Mouse (Mus musculus): ENCODE measurements around the gene Prmt7. TPM values are rescaled to one million over a fixed set of nuclear protein-coding genes. Genes with fewer than 3 reads are reported as not detected.
A peak's percentile ranks its signal among the peaks of the same experiment; 100 is the strongest.
"Not testable (repeated sequence)": the region's sequence is repeated elsewhere in the genome, so short reads cannot be mapped to it uniquely, and the experiment has no call there.

The Prmt7 gene
- total RNA-seq, 1 experiment, result 55.8 TPM

GRCm38 (mm10) chr8:106189162-106189561 is 21.6 kb upstream of the Prmt7 start:
- no peak overlapping the region for H3K9ac ChIP-seq (ENCODE audit: insufficient read depth, low read depth, low read length, poor library complexity, severe bottlenecking)
- TF ChIP-seq ZC3H11A (IDR thresholded peaks at IDR 0.05; ENCODE audit: borderline replicate concordance, low read depth, low read length), result no peak
- TF ChIP-seq HCFC1 (IDR thresholded peaks at IDR 0.05; ENCODE audit: borderline replicate concordance, insufficient read depth, low read length), result no peak
- no peak for TF ChIP-seq MAFK (IDR thresholded peaks at IDR 0.05; ENCODE audit: insufficient read depth, low read depth, low read length)
- TF ChIP-seq CHD2 (IDR thresholded peaks at IDR 0.05; ENCODE audit: low read depth, low read length), result no peak
- no peak for TF ChIP-seq ZNF384 (IDR thresholded peaks at IDR 0.05; ENCODE audit: low read depth, low read length)
- peaks cover 7% of the 10 kb centered on the region for H3K36me3 ChIP-seq (ENCODE audit: control insufficient read depth, insufficient read depth, low read length, poor library complexity, severe bottlenecking)
- H3K4me3 ChIP-seq (ENCODE audit: insufficient read depth in 1 of 2, low read depth in 1 of 2, low read length in 2 of 2, poor library complexity in 1 of 2, severe bottlenecking in 1 of 2), result no peak overlapping the region
- no peak for DNase-seq (ENCODE audit: low read depth, low spot score)
- no peak overlapping the region for H3K27ac ChIP-seq (ENCODE audit: insufficient read depth, low read depth, low read length, poor library complexity, severe bottlenecking)
- no peaks in the 10 kb centered on the region for H3K9me3 ChIP-seq (ENCODE audit: control insufficient read depth, insufficient read depth, low read depth, low read length)
- no peaks in the 10 kb centered on the region for H3K4me1 ChIP-seq (ENCODE audit: control insufficient read depth in 2 of 2, insufficient read depth in 2 of 2, low read length in 2 of 2, poor library complexity in 1 of 2)
- in situ Hi-C loops (cut with MboI; ENCODE audit: low sequenced_read_pairs in 2 of 2, unreplicated experiment in 2 of 2), result no loop called here

DNA sequence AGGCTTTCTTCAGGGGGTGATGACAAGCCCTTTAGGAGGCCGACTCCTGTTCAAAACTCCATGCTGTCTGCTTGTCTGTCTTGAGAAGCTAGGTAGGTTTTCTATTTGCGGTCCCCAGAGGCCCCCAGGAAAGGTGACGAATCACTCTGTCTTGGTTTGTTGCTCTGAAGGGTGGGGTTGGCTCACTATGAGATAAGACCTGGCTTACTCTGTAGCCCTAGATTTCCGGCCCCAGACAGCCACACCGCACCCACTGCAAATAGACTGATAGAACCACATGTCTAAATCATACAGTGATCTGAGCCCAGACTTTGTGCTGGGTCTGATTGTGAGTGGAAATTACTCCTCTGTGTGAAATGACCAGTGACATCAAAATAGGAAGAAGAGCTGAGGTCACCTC is 19.1 kb upstream of the Prmt7 start:
- in situ Hi-C loops (cut with MboI; ENCODE audit: low sequenced_read_pairs in 2 of 2, unreplicated experiment in 2 of 2), result no loop called here
- Histone ChIP-seq H3K4me1 (ENCODE audit: control insufficient read depth in 2 of 2, insufficient read depth in 2 of 2, low read length in 2 of 2, poor library complexity in 1 of 2) (no peaks in the 10 kb centered on the region), H3K9ac (ENCODE audit: insufficient read depth, low read depth, low read length, poor library complexity, severe bottlenecking) (no peak overlapping the region), H3K36me3 (ENCODE audit: control insufficient read depth, insufficient read depth, low read length, poor library complexity, severe bottlenecking) (peaks cover 21% of the 10 kb centered on the region), H3K27ac (ENCODE audit: insufficient read depth, low read depth, low read length, poor library complexity, severe bottlenecking) (no peak overlapping the region), H3K9me3 (ENCODE audit: control insufficient read depth, insufficient read depth, low read depth, low read length) (no peaks in the 10 kb centered on the region), H3K4me3 (ENCODE audit: insufficient read depth in 1 of 2, low read depth in 1 of 2, low read length in 2 of 2, poor library complexity in 1 of 2, severe bottlenecking in 1 of 2) (no peak overlapping the region)
- TF ChIP-seq ZNF384 (IDR thresholded peaks at IDR 0.05; ENCODE audit: low read depth, low read length), result no peak
- TF ChIP-seq CHD2 (IDR thresholded peaks at IDR 0.05; ENCODE audit: low read depth, low read length), result no peak
- TF ChIP-seq ZC3H11A (IDR thresholded peaks at IDR 0.05; ENCODE audit: borderline replicate concordance, low read depth, low read length), result no peak
- no peak for TF ChIP-seq HCFC1 (IDR thresholded peaks at IDR 0.05; ENCODE audit: borderline replicate concordance, insufficient read depth, low read length)
- TF ChIP-seq MAFK (IDR thresholded peaks at IDR 0.05; ENCODE audit: insufficient read depth, low read depth, low read length), result no peak
- DNase-seq (ENCODE audit: low read depth, low spot score), result no peak

GRCm38 (mm10) chr8:106193162-106193561 is 17.6 kb upstream of the Prmt7 start:
- Histone ChIP-seq H3K9me3 (ENCODE audit: control insufficient read depth, insufficient read depth, low read depth, low read length) (no peaks in the 10 kb centered on the region), H3K9ac (ENCODE audit: insufficient read depth, low read depth, low read length, poor library complexity, severe bottlenecking) (no peak overlapping the region), H3K27ac (ENCODE audit: insufficient read depth, low read depth, low read length, poor library complexity, severe bottlenecking) (no peak overlapping the region), H3K4me1 (ENCODE audit: control insufficient read depth in 2 of 2, insufficient read depth in 2 of 2, low read length in 2 of 2, poor library complexity in 1 of 2) (no peaks in the 10 kb centered on the region), H3K4me3 (ENCODE audit: insufficient read depth in 1 of 2, low read depth in 1 of 2, low read length in 2 of 2, poor library complexity in 1 of 2, severe bottlenecking in 1 of 2) (no peak overlapping the region), H3K36me3 (ENCODE audit: control insufficient read depth, insufficient read depth, low read length, poor library complexity, severe bottlenecking) (peaks cover 25% of the 10 kb centered on the region)
- TF ChIP-seq HCFC1 (IDR thresholded peaks at IDR 0.05; ENCODE audit: borderline replicate concordance, insufficient read depth, low read length) (no peak), MAFK (IDR thresholded peaks at IDR 0.05; ENCODE audit: insufficient read depth, low read depth, low read length) (no peak), ZNF384 (IDR thresholded peaks at IDR 0.05; ENCODE audit: low read depth, low read length) (no peak), CHD2 (IDR thresholded peaks at IDR 0.05; ENCODE audit: low read depth, low read length) (no peak), ZC3H11A (IDR thresholded peaks at IDR 0.05; ENCODE audit: borderline replicate concordance, low read depth, low read length) (no peak)
- in situ Hi-C loops (cut with MboI; ENCODE audit: low sequenced_read_pairs in 2 of 2, unreplicated experiment in 2 of 2), result no loop called here
- DNase-seq (ENCODE audit: low read depth, low spot score), result no peak

DNA sequence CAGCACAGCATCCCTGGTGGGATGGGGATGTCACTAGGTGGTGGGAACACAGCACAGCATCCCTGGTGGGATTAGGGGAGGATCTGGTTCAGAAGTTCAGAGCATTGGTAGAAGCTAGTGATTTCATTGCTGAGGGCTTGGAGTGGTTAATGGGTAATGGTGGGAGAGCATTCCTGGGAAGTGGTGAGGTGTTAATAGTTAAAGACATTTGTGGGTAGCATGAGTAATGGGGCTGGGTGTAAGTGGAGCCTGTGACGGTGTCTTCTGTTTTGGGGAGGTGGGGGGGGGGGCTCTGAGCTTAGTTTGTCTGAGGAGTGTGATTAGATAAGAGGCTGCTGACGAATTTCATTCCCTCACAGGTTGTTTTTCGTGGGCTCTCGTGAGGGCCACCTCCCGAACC is 16.7 kb upstream of the Prmt7 start:
- no peak for TF ChIP-seq ZC3H11A (IDR thresholded peaks at IDR 0.05; ENCODE audit: borderline replicate concordance, low read depth, low read length)
- no peak for TF ChIP-seq CHD2 (IDR thresholded peaks at IDR 0.05; ENCODE audit: low read depth, low read length)
- TF ChIP-seq HCFC1 (IDR thresholded peaks at IDR 0.05; ENCODE audit: borderline replicate concordance, insufficient read depth, low read length), result no peak
- no peak for TF ChIP-seq MAFK (IDR thresholded peaks at IDR 0.05; ENCODE audit: insufficient read depth, low read depth, low read length)
- no peak for TF ChIP-seq ZNF384 (IDR thresholded peaks at IDR 0.05; ENCODE audit: low read depth, low read length)
- DNase-seq (ENCODE audit: low read depth, low spot score), result no peak
- peaks cover 26% of the 10 kb centered on the region for H3K36me3 ChIP-seq (ENCODE audit: control insufficient read depth, insufficient read depth, low read length, poor library complexity, severe bottlenecking)
- H3K9ac ChIP-seq (ENCODE audit: insufficient read depth, low read depth, low read length, poor library complexity, severe bottlenecking), result no peak overlapping the region
- no peak overlapping the region for H3K27ac ChIP-seq (ENCODE audit: insufficient read depth, low read depth, low read length, poor library complexity, severe bottlenecking)
- in situ Hi-C loops (cut with MboI; ENCODE audit: low sequenced_read_pairs in 2 of 2, unreplicated experiment in 2 of 2), result no loop called here
- no peak overlapping the region for H3K4me3 ChIP-seq (ENCODE audit: insufficient read depth in 1 of 2, low read depth in 1 of 2, low read length in 2 of 2, poor library complexity in 1 of 2, severe bottlenecking in 1 of 2)
- H3K4me1 ChIP-seq (ENCODE audit: control insufficient read depth in 2 of 2, insufficient read depth in 2 of 2, low read length in 2 of 2, poor library complexity in 1 of 2), result no peaks in the 10 kb centered on the region
- no peaks in the 10 kb centered on the region for H3K9me3 ChIP-seq (ENCODE audit: control insufficient read depth, insufficient read depth, low read depth, low read length)

GRCm38 (mm10) chr8:106198741-106199140 is 12.0 kb upstream of the Prmt7 start:
- H3K4me1 ChIP-seq (ENCODE audit: control insufficient read depth in 2 of 2, insufficient read depth in 2 of 2, low read length in 2 of 2, poor library complexity in 1 of 2), result no peaks in the 10 kb centered on the region
- H3K9me3 ChIP-seq (ENCODE audit: control insufficient read depth, insufficient read depth, low read depth, low read length), result no peaks in the 10 kb centered on the region
- in situ Hi-C loops (cut with MboI; ENCODE audit: low sequenced_read_pairs in 2 of 2, unreplicated experiment in 2 of 2), result no loop called here
- no peak overlapping the region for H3K9ac ChIP-seq (ENCODE audit: insufficient read depth, low read depth, low read length, poor library complexity, severe bottlenecking)
- H3K36me3 ChIP-seq (ENCODE audit: control insufficient read depth, insufficient read depth, low read length, poor library complexity, severe bottlenecking), result peaks cover 40% of the 10 kb centered on the region
- TF ChIP-seq HCFC1 (IDR thresholded peaks at IDR 0.05; ENCODE audit: borderline replicate concordance, insufficient read depth, low read length) (no peak), ZC3H11A (IDR thresholded peaks at IDR 0.05; ENCODE audit: borderline replicate concordance, low read depth, low read length) (0 out of 2 replicates have a peak, but pooled peaks have one; percentile 21), MAFK (IDR thresholded peaks at IDR 0.05; ENCODE audit: insufficient read depth, low read depth, low read length) (no peak), ZNF384 (IDR thresholded peaks at IDR 0.05; ENCODE audit: low read depth, low read length) (0 out of 2 replicates have a peak, but pooled peaks have one; percentile 47), CHD2 (IDR thresholded peaks at IDR 0.05; ENCODE audit: low read depth, low read length) (no peak)
- H3K4me3 ChIP-seq (ENCODE audit: insufficient read depth in 1 of 2, low read depth in 1 of 2, low read length in 2 of 2, poor library complexity in 1 of 2, severe bottlenecking in 1 of 2), result no peak overlapping the region
- H3K27ac ChIP-seq (ENCODE audit: insufficient read depth, low read depth, low read length, poor library complexity, severe bottlenecking), result no peak overlapping the region
- DNase-seq (ENCODE audit: low read depth, low spot score), result no peak

- DNase-seq (ENCODE audit: low read depth, low spot score); in situ Hi-C loops (cut with MboI; ENCODE audit: low sequenced_read_pairs in 2 of 2, unreplicated experiment in 2 of 2); H3K9ac ChIP-seq (ENCODE audit: insufficient read depth, low read depth, low read length, poor library complexity, severe bottlenecking); H3K4me1 ChIP-seq (ENCODE audit: control insufficient read depth in 2 of 2, insufficient read depth in 2 of 2, low read length in 2 of 2, poor library complexity in 1 of 2); H3K27ac ChIP-seq (ENCODE audit: insufficient read depth, low read depth, low read length, poor library complexity, severe bottlenecking); H3K9me3 ChIP-seq (ENCODE audit: control insufficient read depth, insufficient read depth, low read depth, low read length); H3K4me3 ChIP-seq (ENCODE audit: insufficient read depth in 1 of 2, low read depth in 1 of 2, low read length in 2 of 2, poor library complexity in 1 of 2, severe bottlenecking in 1 of 2): not testable (repeated sequence)
- peaks cover 45% of the 10 kb centered on the region for H3K36me3 ChIP-seq (ENCODE audit: control insufficient read depth, insufficient read depth, low read length, poor library complexity, severe bottlenecking)
Observed at GRCm38 (mm10) chr8:106199596-106199995, 11.1 kb upstream of the Prmt7 start.

All from ES-E14 (cell line).